Mouse (Mus musculus): ENCODE measurements at regions not wholly inside any gene's neighbourhood (a gene's known extent, or its start where the extent isn't known, plus 50 kb on each side); places are given as distances from the start of the nearest gene placed in this dataset.

- H3K4me3 ChIP-seq (ENCODE audit: low read depth, low read length) = no peak overlapping the region
- WGBS = 62% methylated on average over 2 of the region's 2 CpGs
- no peaks in the 10 kb centered on the region for H3K9me3 ChIP-seq (ENCODE audit: control insufficient read depth, low read length)
- H3K27me3 ChIP-seq (ENCODE audit: control insufficient read depth, insufficient read depth, low read length) = no peaks in the 10 kb centered on the region
- DNase-seq (ENCODE audit: low spot score, missing footprints) (no peak), ATAC-seq (ENCODE audit: low FRiP score) (no peak)
- H3K9ac ChIP-seq (ENCODE audit: low read length) = no peak overlapping the region
- no peak overlapping the region for H3K4me2 ChIP-seq
- no peaks in the 10 kb centered on the region for H3K4me1 ChIP-seq (ENCODE audit: control insufficient read depth, insufficient read depth, low read length)
- H3K36me3 ChIP-seq (ENCODE audit: control insufficient read depth, insufficient read depth, low read length) = no peaks in the 10 kb centered on the region
- H3K27ac ChIP-seq (ENCODE audit: low read depth, low read length) = no peak overlapping the region
Observed at GRCm38 (mm10) chrX:7434268-7434667, 58.6 kb upstream of the Usp27x start.

GRCm38 (mm10) chrX:7430456-7430855 lies 54.8 kb upstream of the Usp27x start:
- H3K27ac ChIP-seq (ENCODE audit: low read depth, low read length) = no peak overlapping the region
- H3K4me3 ChIP-seq (ENCODE audit: low read depth, low read length) = no peak overlapping the region
- WGBS = 93% methylated on average over 1 of the region's 1 CpGs

GRCm38 (mm10) chrX:7429524-7429865 lies 53.9 kb upstream of the Usp27x start:
- ATAC-seq (ENCODE audit: low FRiP score) = peak; percentile 22; the same call in 1 of the 2 replicates
- no peaks in the 10 kb centered on the region; the same call in 1 of the 2 replicates for H3K4me1 ChIP-seq (ENCODE audit: control insufficient read depth, insufficient read depth, low read length)
- DNase-seq (ENCODE audit: low spot score, missing footprints) = no peak
- H3K36me3 ChIP-seq (ENCODE audit: control insufficient read depth, insufficient read depth, low read length) = no peaks in the 10 kb centered on the region
- H3K9ac ChIP-seq (ENCODE audit: low read length) = no peak overlapping the region
- H3K4me3 ChIP-seq (ENCODE audit: low read depth, low read length) = no peak overlapping the region
- 20% methylated on average over 5 of the region's 5 CpGs for WGBS
- no peaks in the 10 kb centered on the region for H3K9me3 ChIP-seq (ENCODE audit: control insufficient read depth, low read length)
- no peak overlapping the region for H3K4me2 ChIP-seq
- H3K27me3 ChIP-seq (ENCODE audit: control insufficient read depth, insufficient read depth, low read length) = no peaks in the 10 kb centered on the region
- H3K27ac ChIP-seq (ENCODE audit: low read depth, low read length) = no peak overlapping the region

More at GRCm38 (mm10) chrX:7430456-7430855, 54.8 kb upstream of the Usp27x start:
- H3K9me3 ChIP-seq (ENCODE audit: control insufficient read depth, low read length) = no peaks in the 10 kb centered on the region
- no peak overlapping the region for H3K4me2 ChIP-seq
- DNase-seq (ENCODE audit: low spot score, missing footprints) (no peak), ATAC-seq (ENCODE audit: low FRiP score) (no peak)
- no peaks in the 10 kb centered on the region; the same call in 1 of the 2 replicates for H3K4me1 ChIP-seq (ENCODE audit: control insufficient read depth, insufficient read depth, low read length)
- no peaks in the 10 kb centered on the region for H3K36me3 ChIP-seq (ENCODE audit: control insufficient read depth, insufficient read depth, low read length)
- no peaks in the 10 kb centered on the region for H3K27me3 ChIP-seq (ENCODE audit: control insufficient read depth, insufficient read depth, low read length)
- no peak overlapping the region for H3K9ac ChIP-seq (ENCODE audit: low read length)

DNA sequence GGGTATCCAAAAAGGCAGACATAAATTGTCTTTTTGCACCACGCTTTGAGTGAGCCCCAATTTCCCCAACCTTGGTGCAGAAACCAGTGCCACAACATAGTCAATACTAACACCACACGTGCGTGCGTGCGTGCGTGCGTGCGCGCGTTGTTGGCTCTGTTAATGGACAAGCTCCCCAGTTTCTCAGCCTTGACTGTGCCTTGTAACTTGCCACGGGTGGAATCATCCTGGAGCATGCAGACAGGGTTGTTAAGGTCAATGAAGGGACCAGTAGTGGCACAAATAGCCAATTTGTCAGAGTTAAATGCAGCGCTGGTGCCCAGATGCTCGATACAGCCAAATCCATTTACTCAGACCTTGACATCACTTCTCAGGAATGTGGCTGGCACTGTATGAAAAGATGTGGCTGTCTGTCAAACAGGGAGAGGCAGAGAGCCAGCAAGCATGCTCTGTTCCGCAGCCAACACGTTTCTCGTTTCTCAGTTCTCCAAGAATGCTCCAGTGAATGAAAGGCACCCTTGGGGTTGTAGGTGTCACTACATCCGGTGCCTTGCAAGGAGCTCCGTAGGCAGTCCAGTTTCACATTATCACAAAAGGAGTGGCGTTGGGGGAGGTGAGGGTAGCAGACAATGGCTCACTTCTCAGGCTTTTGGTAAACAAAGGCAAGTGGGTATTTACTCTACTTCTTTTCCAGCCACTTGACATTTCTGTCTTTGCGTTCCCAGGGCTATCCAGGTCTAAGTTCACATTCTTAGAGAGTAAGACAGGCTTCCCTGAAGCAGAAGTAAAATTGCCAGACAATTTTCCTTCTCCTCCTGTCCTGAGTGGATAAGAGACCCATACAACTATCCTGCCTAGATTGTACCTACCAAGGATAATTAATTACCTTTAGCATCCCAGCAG lies 53.2 kb upstream of the Usp27x start:
- Histone ChIP-seq H3K4me2 (peak overlapping the region; percentile 10; the same call in 1 of the 2 replicates), H3K4me1 (ENCODE audit: control insufficient read depth, insufficient read depth, low read length) (no peaks in the 10 kb centered on the region; the same call in 1 of the 2 replicates), H3K27me3 (ENCODE audit: control insufficient read depth, insufficient read depth, low read length) (no peaks in the 10 kb centered on the region), H3K9ac (ENCODE audit: low read length) (no peak overlapping the region), H3K4me3 (ENCODE audit: low read depth, low read length) (no peak overlapping the region), H3K36me3 (ENCODE audit: control insufficient read depth, insufficient read depth, low read length) (no peaks in the 10 kb centered on the region), H3K27ac (ENCODE audit: low read depth, low read length) (no peak overlapping the region), H3K9me3 (ENCODE audit: control insufficient read depth, low read length) (no peaks in the 10 kb centered on the region)
- peak; percentile 87 for DNase-seq (ENCODE audit: low spot score, missing footprints)
- ATAC-seq (ENCODE audit: low FRiP score) = peak; percentile 67
- WGBS = 50% methylated on average over 20 of the region's 20 CpGs

All from midbrain, embryonic 11.5 days (tissue).